Mouse (Mus musculus) bone marrow, adult 2 months (tissue): Measurements from ENCODE around the gene Tomm20. TPM values are rescaled to one million over a fixed set of nuclear protein-coding genes. Genes with fewer than 3 reads are reported as not detected.
"Not testable (repeated sequence)": the region's sequence is repeated elsewhere in the genome, so short reads cannot be mapped to it uniquely, and the experiment has no call there.

Experiments
- H3K27ac ChIP-seq: fragments of 200-500 bp; 2 replicates; pipeline ENCODE4 v1.5.1; 2012; ENCODE audit warnings: low read depth, mild to moderate bottlenecking, control low read depth, inconsistent platforms, low read length; ENCODE audit not compliant: control insufficient read depth, poor library complexity, insufficient read depth
- H3K4me1 ChIP-seq: fragments of 200-500 bp; 2 replicates; pipeline ENCODE4 v1.6.1; 2011; ENCODE audit warnings: low read length; ENCODE audit not compliant: control insufficient read depth, insufficient read depth
- H3K4me3 ChIP-seq: fragments of 200-500 bp; replicated peaks from 2 replicates; pipeline ENCODE3; 2011; ENCODE audit warnings: mild to moderate bottlenecking, low read depth, low read length, control low read depth; ENCODE audit not compliant: control insufficient read depth
- CTCF ChIP-seq: fragments of 200-500 bp; IDR thresholded peaks from 2 replicates; pipeline ENCODE4 v1.5.1; 2011; ENCODE audit warnings: low read length, control low read depth; ENCODE audit not compliant: control insufficient read depth, insufficient read depth
- POLR2A ChIP-seq: fragments of 200-500 bp; IDR thresholded peaks from 2 replicates; pipeline ENCODE4 v1.6.1; 2011; ENCODE audit warnings: low read depth, mild to moderate bottlenecking, control low read depth, low read length, borderline replicate concordance; ENCODE audit not compliant: control insufficient read depth
- WGBS: fragments of 180-500 bp; shearing (Covaris S2); methylation state at CpG from one replicate; pipeline ENCODE4 v1.1.7; 2018; 5-methylcytosine and 5-hydroxymethylcytosine counted together
- polyA plus RNA-seq: library from polyadenylated mRNA; stranded (reverse); fragments of >200 nt; gene quantifications from 2 replicates; pipeline ENCODE4 v1.2.4, GENCODE M21; 2011; ENCODE audit warnings: low replicate concordance; ENCODE audit not compliant: missing spikeins, insufficient read depth, insufficient read length

Gene Tomm20
- polyA plus RNA-seq, 1 experiment, result 91.8 TPM

DNA sequence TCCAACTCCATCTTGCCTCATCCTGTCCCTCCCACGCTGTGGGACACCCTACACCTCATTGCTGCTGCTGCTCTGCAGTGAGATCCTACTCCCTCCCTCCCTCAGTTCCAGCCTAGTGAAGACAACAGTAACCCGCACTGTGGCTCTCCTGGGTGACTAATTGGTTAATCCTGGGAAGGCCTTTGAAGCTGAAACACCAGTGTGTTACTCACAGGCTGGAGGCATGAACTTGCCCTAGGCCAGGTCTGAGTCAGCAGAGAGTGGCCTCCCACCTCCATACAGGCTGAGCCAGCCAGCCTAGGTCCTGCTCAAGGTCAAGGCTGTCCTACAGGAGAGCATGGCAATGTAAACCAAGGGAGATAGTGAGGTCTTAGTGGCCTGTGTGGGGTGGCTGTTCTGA, 26.4 kb downstream of the Tomm20 start:
- Histone ChIP-seq H3K4me3 (no peak overlapping the region), H3K27ac (no peak overlapping the region), H3K4me1 (peaks cover 1% of the 10 kb centered on the region)
- WGBS, result 71% methylated on average over 2 of the region's 2 CpGs
- no peak for TF ChIP-seq POLR2A
- TF ChIP-seq CTCF, result no peak

DNA sequence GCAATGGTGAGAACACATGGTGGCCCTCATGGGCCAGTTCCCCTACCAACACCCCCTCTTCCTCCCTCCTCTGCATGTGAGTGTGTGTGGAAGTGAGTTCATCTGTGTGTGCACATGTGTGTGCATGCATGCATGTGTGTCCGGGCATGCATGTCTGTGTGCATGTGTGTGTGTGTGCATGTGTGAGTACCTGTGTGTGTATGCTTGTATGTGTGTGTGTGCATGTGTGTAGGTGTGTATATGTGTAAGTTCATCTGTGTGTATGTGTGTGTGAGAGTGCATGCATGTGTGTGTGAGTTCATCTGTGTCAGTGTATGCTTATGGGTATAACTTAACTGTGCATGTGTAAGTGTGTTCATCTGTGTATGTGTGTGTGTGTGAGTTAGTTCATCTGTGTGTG, 27.3 kb downstream of the Tomm20 start:
- Histone ChIP-seq H3K27ac (no peak overlapping the region), H3K4me1 (peaks cover 1% of the 10 kb centered on the region), H3K4me3 (no peak overlapping the region)
- 88% methylated on average over 1 of the region's 1 CpGs for WGBS
- no peak for TF ChIP-seq CTCF
- TF ChIP-seq POLR2A, result no peak

DNA sequence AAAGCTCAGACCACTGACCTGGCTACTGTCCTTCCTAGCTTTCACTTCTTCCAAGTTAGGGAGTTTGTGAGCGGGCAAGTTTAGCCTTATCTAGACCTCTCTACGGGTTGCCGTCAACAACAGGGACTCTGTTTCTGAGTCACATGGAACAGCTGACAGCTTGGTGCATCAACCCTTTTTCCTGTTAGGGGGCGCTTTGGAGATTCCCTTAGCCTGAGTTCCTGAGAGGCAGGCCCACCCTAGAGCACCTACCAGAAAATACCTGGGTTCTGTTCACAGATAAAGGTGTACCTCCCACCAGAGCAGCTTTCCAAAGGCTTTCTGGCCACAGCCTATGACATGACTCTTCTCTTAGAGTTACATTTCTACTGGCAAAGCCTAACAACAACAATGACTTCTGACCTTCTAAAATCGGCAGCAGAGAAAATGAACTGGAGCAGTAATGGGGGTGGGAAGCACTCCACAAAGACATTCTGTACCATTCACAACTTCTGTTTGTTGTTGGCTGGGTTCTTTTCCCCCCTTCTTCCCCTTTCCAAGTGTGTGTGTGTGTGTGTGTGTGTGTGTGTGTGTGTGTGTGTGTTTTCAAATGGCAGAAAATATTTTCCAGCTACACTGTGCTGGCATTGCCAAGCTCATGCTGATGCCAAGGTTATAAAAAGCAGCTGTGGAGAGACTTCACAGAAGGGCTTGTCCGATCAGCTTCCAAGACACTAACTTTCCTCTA, 28.3 kb downstream of the Tomm20 start:
- peaks cover 1% of the 10 kb centered on the region; the same call in 1 of the 2 replicates for H3K4me1 ChIP-seq
- H3K27ac ChIP-seq, result no peak overlapping the region
- TF ChIP-seq POLR2A, result no peak
- no peak for TF ChIP-seq CTCF
- WGBS, result 52% methylated on average over 6 of the region's 6 CpGs
- H3K4me3 ChIP-seq, result no peak overlapping the region

DNA sequence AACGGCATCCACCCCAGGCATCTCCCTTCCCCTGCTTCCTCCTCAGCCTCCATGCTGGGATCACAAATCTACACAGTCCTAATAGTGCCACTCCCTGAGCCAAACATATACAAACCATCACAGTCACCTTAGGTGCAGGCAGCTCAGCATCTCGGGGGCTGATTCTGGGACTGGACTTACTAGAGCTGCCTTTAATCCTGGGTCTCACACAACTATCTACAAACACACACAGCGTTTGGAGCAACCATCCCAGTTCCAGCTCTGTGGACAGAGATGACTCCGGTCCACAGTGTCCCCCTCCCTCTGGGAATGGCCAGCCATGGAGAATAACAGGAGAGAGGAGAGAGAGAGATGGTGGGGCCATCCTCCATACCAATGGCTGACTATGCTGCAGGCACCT, 29.0 kb downstream of the Tomm20 start:
- peaks cover 1% of the 10 kb centered on the region; the same call in 1 of the 2 replicates for H3K4me1 ChIP-seq
- H3K4me3 ChIP-seq, result no peak overlapping the region
- TF ChIP-seq CTCF, result no peak
- TF ChIP-seq POLR2A, result no peak
- 82% methylated on average over 4 of the region's 4 CpGs for WGBS
- H3K27ac ChIP-seq, result no peak overlapping the region

DNA sequence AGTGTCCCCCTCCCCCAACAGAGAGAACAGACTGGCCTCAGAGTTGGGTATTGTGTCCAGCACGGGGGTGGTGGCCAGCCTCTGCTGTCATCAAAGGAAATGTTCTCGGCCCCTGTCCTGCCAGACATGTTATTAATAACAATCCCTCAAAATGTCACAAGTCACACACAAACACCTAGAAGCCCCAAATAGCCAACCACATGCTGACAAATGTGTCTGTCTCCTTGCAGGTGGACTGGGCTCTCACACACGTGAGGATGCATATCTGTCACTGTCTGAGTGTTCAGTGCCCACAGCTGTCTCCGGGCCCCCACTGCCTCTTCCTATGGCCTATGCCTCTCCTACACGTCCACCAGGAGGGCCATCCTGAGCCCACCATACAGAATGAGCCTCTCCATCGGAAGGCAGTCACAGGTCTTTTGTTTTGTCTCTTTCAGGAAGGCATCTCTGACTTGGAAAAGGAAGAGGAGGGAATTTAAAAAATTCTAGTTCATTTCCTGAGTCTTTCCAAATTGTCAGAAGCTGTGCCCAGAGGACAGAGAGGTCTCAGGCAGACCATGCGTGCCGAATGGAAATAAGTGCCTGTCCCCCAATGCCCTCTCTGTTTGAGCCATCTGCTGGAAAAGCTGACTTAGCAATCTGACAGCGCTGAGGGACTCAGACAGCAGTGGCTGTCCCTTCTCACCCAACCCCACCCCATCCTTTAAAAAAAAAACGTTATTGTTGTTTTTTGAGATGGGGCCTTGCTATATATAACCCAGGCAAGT, 30.9 kb downstream of the Tomm20 start:
- WGBS, result 66% methylated on average over 10 of the region's 10 CpGs
- Histone ChIP-seq H3K4me3 (no peak overlapping the region), H3K4me1 (peaks cover 1% of the 10 kb centered on the region; the same call in 1 of the 2 replicates), H3K27ac (no peak overlapping the region)
- no peak for TF ChIP-seq CTCF

DNA sequence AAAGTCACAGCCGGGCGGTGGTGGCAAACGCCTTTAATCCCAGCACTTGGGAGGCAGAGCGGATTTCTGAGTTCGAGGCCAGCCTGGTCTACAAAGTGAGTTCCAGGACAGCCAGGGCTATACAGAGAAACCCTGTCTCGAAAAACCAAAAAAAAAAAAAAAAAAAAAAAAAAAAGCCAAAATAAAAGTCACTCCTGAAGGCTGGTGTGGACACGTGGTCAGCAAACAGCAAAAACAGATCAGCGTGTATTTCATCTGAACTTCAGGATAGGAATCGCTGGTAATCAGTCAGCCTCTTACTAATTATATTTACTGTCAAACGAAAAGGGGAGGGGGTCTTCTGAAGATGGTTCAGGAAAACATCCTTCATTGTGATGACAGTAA, 31.5 kb downstream of the Tomm20 start:
- 78% methylated on average over 10 of the region's 10 CpGs for WGBS
- not testable (repeated sequence) for H3K4me1 ChIP-seq, H3K4me3 ChIP-seq, H3K27ac ChIP-seq

DNA sequence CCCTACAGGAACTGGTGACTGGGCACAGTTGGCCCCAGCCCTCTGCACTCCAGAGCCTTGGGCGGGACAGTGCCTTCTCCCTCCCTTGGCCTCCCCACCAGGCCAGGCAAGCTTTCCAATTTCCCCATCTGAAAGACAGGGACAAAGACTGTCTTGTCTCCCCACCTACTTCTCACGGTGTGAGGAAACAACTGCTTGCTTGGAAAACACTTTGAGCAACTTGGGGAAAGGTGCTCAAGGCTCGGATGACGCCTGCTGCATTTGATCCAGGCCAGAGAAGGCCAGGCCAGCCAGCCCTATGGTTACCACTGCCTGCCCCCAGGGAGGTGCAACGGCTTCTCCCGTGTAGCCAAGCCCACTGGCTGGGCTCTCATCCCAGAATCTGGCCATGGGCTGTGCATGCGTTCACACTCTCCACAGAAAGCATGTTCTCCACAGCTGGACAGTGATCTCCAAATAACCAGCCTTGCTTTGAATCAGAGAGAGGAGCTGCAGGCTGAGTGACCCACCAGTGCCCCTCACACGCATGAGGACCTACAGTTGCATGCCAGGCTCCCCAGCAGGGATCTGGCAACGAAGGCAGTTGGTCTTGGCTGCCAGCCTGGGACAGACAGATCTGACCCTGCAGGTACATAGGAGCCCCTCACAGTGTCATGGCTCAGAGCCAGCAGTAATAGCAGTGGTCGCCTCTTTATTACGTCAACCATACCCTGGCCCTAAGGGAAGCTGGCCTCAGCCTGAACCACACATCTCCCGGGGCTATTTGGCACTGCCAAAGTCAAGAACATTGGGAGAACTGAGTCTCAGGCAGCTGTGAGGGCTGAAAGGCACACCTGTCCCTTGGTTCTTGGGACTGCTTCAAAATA, 32.2 kb downstream of the Tomm20 start:
- Histone ChIP-seq H3K4me1 (peaks cover 8% of the 10 kb centered on the region; the same call in 1 of the 2 replicates), H3K27ac (no peak overlapping the region; the same call in 1 of the 2 replicates), H3K4me3 (no peak overlapping the region)
- 70% methylated on average over 12 of the region's 12 CpGs for WGBS
- TF ChIP-seq CTCF (no peak), POLR2A (no peak)

DNA sequence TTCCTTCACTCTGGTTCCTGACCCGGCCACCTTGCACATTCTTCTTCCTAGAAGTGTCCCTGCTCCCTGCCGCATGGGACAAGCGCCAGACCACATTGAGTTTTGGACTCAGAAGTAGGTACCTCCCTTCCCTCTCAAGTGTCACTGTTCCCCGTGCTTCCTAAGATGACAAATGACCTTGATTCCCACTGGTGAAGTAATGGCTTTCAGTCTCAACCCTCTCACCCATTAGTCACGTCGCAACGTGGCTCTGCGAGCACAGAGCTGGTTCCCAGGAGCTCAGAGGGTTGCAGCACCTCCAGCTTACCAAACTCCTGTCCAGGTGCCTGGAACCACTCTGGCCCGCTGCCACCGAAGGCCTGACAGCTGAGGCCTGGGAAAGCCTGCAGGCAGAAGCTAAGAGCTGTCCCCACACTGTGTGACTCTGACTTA, 36.3 kb downstream of the Tomm20 start:
- 52% methylated on average over 10 of the region's 10 CpGs for WGBS
- peaks cover 7% of the 10 kb centered on the region; the same call in 1 of the 2 replicates for H3K4me1 ChIP-seq
- no peak overlapping the region for H3K4me3 ChIP-seq
- no peak for TF ChIP-seq POLR2A
- TF ChIP-seq CTCF, result no peak
- no peak overlapping the region for H3K27ac ChIP-seq

DNA sequence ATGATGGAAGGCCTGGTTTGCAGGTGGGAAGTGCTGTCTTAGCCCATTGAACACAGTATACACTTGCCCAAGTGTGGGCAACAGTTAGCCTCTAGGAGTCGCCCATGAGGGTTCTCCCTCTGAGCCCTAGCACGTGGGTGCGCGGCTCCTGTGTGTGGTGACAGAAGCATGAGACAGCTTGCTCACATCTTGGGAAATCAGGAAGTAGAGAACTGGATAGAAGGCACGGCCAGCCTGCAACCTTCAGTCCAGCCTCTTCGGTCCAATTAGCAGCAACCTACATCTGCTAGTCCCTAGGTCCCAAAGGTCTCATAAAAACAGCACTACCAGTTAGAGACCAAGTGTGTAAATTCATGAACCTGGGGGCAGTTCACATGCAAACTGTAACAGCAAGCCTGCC, 36.8 kb downstream of the Tomm20 start:
- no peak overlapping the region for H3K4me3 ChIP-seq
- WGBS, result 22% methylated on average over 6 of the region's 6 CpGs
- no peak overlapping the region for H3K27ac ChIP-seq
- TF ChIP-seq CTCF (peak; percentile 46; the same call in 1 of the 2 replicates), POLR2A (no peak)
- peaks cover 7% of the 10 kb centered on the region; the same call in 1 of the 2 replicates for H3K4me1 ChIP-seq
